Mouse (Mus musculus) CD8-positive naive resting alpha-beta T cell, adult 2 months (primary cell): ENCODE data around the gene Gpm6a.

Source experiments
- DNase-seq, 2 experiments: peaks; one replicate each; pipeline ENCODE4 v3.0.0; 2022; ENCODE audit warnings: low read depth in 2 of 2, low spot score in 2 of 2

Gpm6a gene

GRCm38 (mm10) chr8:54954741-54955455, at the start of gene Gpm6a:
Gpm6a (plus strand) TSS chr8:54954843.
- DNase-seq, result no peak

- no peak for DNase-seq
Observed at GRCm38 (mm10) chr8:54912891-54913290, 41.8 kb upstream of the Gpm6a start.

GRCm38 (mm10) chr8:54917710-54918109, 36.9 kb upstream of the Gpm6a start:
- DNase-seq, result no peak

- DNase-seq, result no peak
Observed at GRCm38 (mm10) chr8:54922160-54922855, 32.3 kb upstream of the Gpm6a start.

DNA sequence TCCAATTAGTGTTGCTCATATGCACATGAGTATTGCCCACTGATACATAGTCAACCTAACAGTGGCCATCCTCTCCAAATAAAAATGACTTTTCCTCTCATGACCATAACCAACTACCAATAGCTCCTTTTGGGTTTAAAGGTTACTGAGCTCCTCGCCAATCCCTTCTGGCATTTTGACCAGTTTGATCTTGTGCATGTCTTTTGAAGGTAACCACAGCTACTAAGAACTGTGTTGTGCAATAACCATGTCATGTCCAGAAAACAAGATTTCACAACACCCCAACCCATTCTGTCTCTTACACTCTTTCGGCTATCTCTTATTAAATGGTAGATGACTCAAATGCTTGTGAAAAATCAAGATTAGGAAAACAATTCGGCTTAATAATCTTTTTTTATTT, 29.7 kb upstream of the Gpm6a start:
- no peak for DNase-seq

GRCm38 (mm10) chr8:54932306-54932705, 22.3 kb upstream of the Gpm6a start:
- DNase-seq, result no peak

GRCm38 (mm10) chr8:54953351-54953750, 1.3 kb upstream of the Gpm6a start:
- no peak for DNase-seq

GRCm38 (mm10) chr8:54954030-54954429, 613 bp upstream of the Gpm6a start:
- DNase-seq, result no peak

DNA sequence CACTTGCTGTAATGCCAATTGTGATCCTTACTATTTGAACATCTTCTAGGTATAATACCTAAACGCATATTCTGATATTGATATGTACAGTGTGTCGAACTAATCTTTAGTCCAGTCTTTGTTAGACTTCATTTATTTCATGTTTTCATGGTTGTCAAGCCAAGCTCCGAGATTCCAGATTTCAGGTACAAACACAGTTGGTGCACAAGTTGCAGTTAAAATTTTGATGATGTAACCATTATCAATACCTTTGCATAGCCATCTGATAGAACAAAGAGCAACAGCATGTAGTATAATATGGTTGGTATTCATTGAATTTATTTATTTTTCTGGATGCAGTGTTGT, 785 bp downstream of the Gpm6a start:
- DNase-seq, result no peak

DNA sequence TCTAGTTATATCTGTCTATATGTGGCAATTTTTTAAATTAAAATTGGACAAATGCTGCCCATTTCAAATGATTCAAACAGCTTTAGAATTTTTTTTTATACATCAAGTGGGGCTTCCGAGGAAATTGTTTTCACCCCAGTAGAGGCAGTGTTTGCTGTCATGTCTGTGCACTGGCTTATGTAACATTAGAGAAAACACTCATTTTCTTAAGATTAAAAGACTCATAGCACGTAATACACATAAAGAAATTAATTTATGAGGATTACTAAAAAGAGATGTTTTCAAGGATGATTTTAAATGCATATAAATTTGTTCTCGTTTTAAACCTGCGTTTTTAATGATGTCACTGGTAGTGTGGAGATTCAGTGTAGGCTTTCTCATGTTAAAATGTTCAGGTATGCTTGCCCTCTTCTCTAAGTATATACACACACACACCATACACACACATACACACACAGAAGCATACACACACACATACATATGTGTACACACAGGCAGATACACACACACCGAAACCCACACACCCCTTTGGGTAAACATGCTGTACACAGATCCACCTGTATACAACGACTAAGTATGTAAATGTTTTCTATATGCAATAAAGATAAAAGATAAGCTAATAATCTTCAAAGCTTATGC, 1.4 kb downstream of the Gpm6a start:
- DNase-seq, result no peak

- DNase-seq, result no peak
Observed at GRCm38 (mm10) chr8:54956787-54957186, 2.1 kb downstream of the Gpm6a start.

DNA sequence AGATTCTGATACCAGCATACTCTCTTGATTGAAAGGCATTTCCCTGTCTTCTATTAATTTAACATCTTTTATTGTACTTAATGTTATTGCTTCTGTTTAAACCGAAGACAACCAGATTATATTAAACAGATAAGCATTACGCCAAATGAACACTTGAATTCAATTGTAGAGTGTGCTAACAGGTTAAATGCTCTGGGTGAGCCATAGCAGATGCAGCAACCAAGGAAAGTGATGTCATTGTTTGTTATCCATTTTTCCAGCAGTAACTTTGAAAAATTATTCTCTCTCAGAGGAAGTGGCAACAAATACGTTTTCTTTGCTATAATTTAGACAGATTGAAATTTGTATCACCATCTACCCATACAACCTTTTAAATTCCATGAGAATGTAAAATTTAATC, 2.9 kb downstream of the Gpm6a start:
- DNase-seq, result no peak

- DNase-seq, result no peak
Observed at GRCm38 (mm10) chr8:54961571-54961970, 6.9 kb downstream of the Gpm6a start.

- no peak for DNase-seq
Observed at GRCm38 (mm10) chr8:54975020-54975419, 20.4 kb downstream of the Gpm6a start.

GRCm38 (mm10) chr8:54975506-54975905, 20.9 kb downstream of the Gpm6a start:
- DNase-seq, result no peak

DNA sequence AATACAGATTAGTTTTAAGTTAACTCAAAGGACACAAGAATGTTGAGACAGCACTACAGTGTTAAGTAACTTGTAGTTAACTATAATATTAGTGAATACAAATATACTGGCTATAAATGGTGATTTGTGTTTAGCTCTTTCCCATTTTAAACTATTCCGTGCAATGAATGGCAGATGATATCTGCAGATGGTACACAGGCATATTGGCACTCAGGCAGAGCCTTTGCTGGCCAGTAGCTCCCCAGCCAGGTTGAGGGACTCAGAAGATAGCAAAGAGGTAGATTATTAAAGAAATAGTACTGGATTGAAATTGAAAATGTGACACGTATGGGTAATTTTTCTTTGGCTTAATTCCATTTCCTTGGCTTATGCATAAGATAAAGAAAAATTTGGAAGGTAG, 21.3 kb downstream of the Gpm6a start:
- DNase-seq, result no peak

DNA sequence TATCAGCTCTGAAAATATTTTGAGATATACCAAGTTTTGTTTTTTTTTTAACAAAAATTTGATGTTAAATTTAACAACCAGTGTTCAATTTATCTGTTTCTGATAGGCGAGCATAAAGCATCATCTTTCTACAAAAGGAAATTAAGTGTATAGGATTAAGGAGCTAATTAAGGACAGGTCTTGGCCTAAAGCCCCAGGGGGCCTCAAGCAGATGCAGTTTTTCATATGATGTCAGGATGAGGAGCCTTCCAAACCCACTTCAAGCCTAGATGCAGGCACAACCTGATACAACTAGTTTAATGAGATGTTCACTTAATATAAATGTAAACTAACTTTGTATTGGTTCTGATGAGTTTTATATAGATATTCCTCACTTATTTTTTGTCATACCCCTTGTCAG, 22.0 kb downstream of the Gpm6a start:
- DNase-seq, result no peak

DNA sequence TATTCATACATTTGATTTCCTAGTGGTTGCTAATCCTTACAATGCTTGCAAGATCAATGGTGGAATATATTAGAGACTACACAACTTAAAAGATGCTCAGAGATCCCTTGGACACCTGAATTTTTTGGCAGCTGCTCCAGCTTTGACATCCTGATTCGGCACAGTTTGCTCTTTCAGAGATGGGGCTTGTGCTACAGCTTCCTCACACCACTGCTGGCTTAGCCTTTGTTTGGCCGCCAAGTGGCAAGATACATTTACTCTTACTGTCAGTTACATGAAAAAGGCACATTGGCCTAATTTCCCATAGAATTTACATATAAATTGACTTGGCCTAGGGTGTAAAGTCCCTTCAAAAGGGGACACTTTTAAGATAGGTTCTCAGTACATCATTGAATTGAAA, 32.1 kb downstream of the Gpm6a start:
- no peak for DNase-seq

DNA sequence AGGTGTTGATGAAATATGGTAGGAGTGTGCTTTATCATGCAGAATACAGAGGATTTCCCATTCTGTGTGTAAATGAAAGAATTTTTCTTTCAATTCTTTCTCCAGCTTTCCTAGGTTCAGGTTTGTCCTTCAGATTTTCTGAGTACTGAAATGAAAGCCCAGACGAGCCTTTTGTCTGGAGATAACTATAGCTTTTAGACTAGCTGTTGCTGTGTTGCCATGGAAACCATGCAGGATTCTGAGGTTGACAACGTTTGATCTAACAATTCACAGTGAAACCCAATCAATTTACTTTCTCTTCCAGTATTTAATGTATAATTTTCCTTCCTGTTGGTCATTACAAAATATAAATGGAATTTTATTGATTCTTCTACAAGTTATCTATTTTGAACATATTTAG, 34.5 kb downstream of the Gpm6a start:
- DNase-seq, result no peak

DNA sequence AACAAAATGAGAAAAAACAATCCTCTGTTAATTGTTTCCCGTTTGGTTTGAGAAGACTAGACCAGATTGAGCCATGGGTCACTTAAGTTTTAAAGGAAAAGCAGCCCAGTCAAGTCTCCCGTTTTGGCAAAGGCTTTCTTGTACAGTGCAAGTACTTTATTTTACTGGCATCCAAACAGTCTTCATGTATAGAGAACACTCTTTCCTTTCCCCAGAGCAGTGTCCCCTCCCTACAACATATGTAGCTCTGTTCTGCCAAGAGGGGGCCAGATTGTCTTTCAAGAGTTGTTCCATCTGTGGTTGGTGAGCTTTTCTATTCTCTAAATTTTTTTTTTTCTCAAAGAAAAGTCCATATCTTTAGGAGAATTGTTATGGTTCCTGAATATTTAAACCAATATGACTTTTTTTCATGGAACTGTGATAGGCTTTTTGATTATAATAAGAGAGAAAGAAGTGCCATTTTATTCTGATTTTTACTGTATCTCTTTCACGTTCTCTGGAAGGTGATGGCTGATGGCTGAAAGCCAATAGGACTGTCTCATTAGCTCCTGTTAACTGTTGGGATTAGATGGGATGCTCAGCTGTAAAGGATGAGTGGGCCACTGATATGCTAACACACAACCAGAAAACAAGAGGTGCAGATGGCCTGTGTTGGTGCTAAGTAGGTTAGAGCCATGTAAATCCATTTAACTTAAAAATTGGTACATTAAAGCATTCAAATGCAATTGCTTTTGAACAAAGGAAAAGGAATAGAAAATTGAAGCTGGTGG, 37.4 kb downstream of the Gpm6a start:
- no peak for DNase-seq

GRCm38 (mm10) chr8:54995662-54996061, 41.0 kb downstream of the Gpm6a start:
- no peak for DNase-seq

- DNase-seq, result no peak
Observed at GRCm38 (mm10) chr8:55002398-55002797, 47.8 kb downstream of the Gpm6a start.
